ENCODE assay signal across 8 mouse cellular contexts in the genomic region with DNA sequence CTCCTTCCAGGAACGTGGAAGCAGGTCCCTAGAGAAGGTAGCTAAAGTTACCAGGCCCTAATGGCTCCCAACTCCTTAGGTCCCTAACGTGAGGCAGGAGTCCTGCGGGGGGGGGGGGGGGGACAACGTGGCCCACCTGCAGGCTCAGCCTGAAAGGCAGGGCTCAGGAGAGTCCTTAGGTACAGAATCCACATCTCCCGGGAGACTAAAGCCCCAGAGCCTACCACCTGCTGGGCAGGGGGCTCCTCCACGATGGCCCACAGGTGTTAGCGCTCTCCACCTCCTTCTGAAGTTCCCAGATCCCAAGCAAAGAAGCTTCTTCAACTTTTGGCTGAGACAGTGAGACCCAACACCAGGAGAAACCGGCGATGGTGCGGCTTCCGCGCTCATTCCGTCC. TPM values are rescaled to one million over a fixed set of nuclear protein-coding genes. Genes with fewer than 3 reads are reported as not detected.
DNase-seq lines count a peak whose midpoint lies in the region; ATAC-seq and TF ChIP-seq lines count a peak whose summit lies in the region.

No protein-coding gene starts in this region.

- H3K9me3 ChIP-seq in heart, embryonic 16.5 days (replicated peaks; ENCODE audit: control insufficient read depth, low read length), result no peaks in the 10 kb centered on the region
- no peaks in the 10 kb centered on the region for H3K9me3 ChIP-seq in MEL (replicated peaks; ENCODE audit: insufficient read depth, low read length)
- H3K9me3 ChIP-seq in hindbrain, embryonic 13.5 days, result no peaks in the 10 kb centered on the region
- no peaks in the 10 kb centered on the region for H3K9me3 ChIP-seq in midbrain, embryonic 12.5 days

- no peak for DNase-seq in heart, postnatal 10 days
- no peak for DNase-seq in MEL (ENCODE audit: low read depth, low spot score)
- no peak for DNase-seq in thymus, postnatal 4 days
- DNase-seq in frontal cortex, postnatal 14 days (ENCODE audit: low spot score in 2 of 2), result no peak
- no peak for DNase-seq in natural killer cell, adult 2 months (ENCODE audit: low spot score in 2 of 2)

- WGBS in heart, embryonic 16.5 days, result 4% methylated on average over 12 of the region's 13 CpGs
- WGBS in hindbrain, embryonic 13.5 days, result 1% methylated on average over 12 of the region's 13 CpGs
- WGBS in midbrain, embryonic 12.5 days, result 1% methylated on average over 13 of the region's 13 CpGs

- peak overlapping the region; percentile 68 for H3K4me3 ChIP-seq in heart, embryonic 16.5 days (ENCODE audit: low read length)
- peak overlapping the region; percentile 71 to 87 for H3K4me3 ChIP-seq in MEL (ENCODE audit: control insufficient read depth in 1 of 2, insufficient read depth in 1 of 2, low read depth in 2 of 2, low read length in 2 of 2)
- peak overlapping the region; percentile 53 for H3K4me3 ChIP-seq in hindbrain, embryonic 13.5 days
- peak overlapping the region; percentile 60 for H3K4me3 ChIP-seq in midbrain, embryonic 12.5 days

- TF ChIP-seq POLR2A in MEL (IDR thresholded peaks at IDR 0.05; ENCODE audit: control insufficient read depth in 1 of 2, insufficient read depth in 1 of 2, low read depth in 1 of 2, low read length in 2 of 2, poor library complexity in 1 of 2), result no peak

- peaks cover 51% of the 10 kb centered on the region for H3K4me1 ChIP-seq in heart, embryonic 16.5 days (ENCODE audit: control insufficient read depth, insufficient read depth, low read length)
- H3K4me1 ChIP-seq in MEL (ENCODE audit: control insufficient read depth in 1 of 2, insufficient read depth in 2 of 2, low read length in 2 of 2), result peaks cover 0 to 21% of the 10 kb centered on the region in 2 experiments; a peak in 1 of 4 replicates
- H3K4me1 ChIP-seq in hindbrain, embryonic 13.5 days (replicated peaks), result peaks cover 51% of the 10 kb centered on the region
- H3K4me1 ChIP-seq in midbrain, embryonic 12.5 days, result peaks cover 50% of the 10 kb centered on the region

- H3K4me2 ChIP-seq in heart, embryonic 16.5 days (ENCODE audit: low read depth, low read length), result peak overlapping the region; percentile 84
- H3K4me2 ChIP-seq in hindbrain, embryonic 13.5 days, result peak overlapping the region; percentile 92
- peak overlapping the region; percentile 100 for H3K4me2 ChIP-seq in midbrain, embryonic 12.5 days (replicated peaks)

- no peak for TF ChIP-seq CTCF in MEL (IDR thresholded peaks at IDR 0.05 in 2 of 3, conservative IDR thresholded peaks at IDR 0.05 in 1 of 3; ENCODE audit: control insufficient read depth in 1 of 3, insufficient read depth in 1 of 3, low read depth in 2 of 3, low read length in 3 of 3, poor library complexity in 1 of 3, severe bottlenecking in 1 of 3)

- no peak for ATAC-seq in heart, embryonic 16.5 days (replicated peaks; ENCODE audit: extremely low read depth, insufficient read depth, low FRiP score)
- ATAC-seq in hindbrain, embryonic 13.5 days (ENCODE audit: low FRiP score), result no peak
- no peak for ATAC-seq in midbrain, embryonic 12.5 days (ENCODE audit: low FRiP score, low read depth)

- H3K9ac ChIP-seq in heart, embryonic 16.5 days (ENCODE audit: low read length), result peak overlapping the region; percentile 75
- peak overlapping the region; percentile 66 for H3K9ac ChIP-seq in MEL (ENCODE audit: control insufficient read depth, low read depth, low read length, poor library complexity, severe bottlenecking)
- 0 out of 2 replicates have a peak overlapping the region, but pooled peaks have one; percentile 72 for H3K9ac ChIP-seq in hindbrain, embryonic 13.5 days
- H3K9ac ChIP-seq in midbrain, embryonic 12.5 days (replicated peaks), result no peak overlapping the region; the same call in 1 of the 2 replicates

- TF ChIP-seq RAD21 in MEL (IDR thresholded peaks at IDR 0.05; ENCODE audit: low read depth, low read length), result no peak

- H3K27ac ChIP-seq in heart, embryonic 16.5 days (ENCODE audit: low read length), result no peak overlapping the region
- H3K27ac ChIP-seq in MEL (ENCODE audit: control insufficient read depth, low read depth, low read length), result no peak overlapping the region
- no peak overlapping the region for H3K27ac ChIP-seq in hindbrain, embryonic 13.5 days
- H3K27ac ChIP-seq in midbrain, embryonic 12.5 days (replicated peaks), result no peak overlapping the region

- no peaks in the 10 kb centered on the region; the same call in 1 of the 2 replicates for H3K36me3 ChIP-seq in heart, embryonic 16.5 days (ENCODE audit: control insufficient read depth, insufficient read depth)
- no peaks in the 10 kb centered on the region; a peak in 1 of 4 replicates for H3K36me3 ChIP-seq in MEL (ENCODE audit: control insufficient read depth in 1 of 2, insufficient read depth in 2 of 2, low read length in 2 of 2)
- H3K36me3 ChIP-seq in hindbrain, embryonic 13.5 days, result no peaks in the 10 kb centered on the region
- H3K36me3 ChIP-seq in midbrain, embryonic 12.5 days, result no peaks in the 10 kb centered on the region

- intact Hi-C loops in heart, postnatal 10 days (cut with DNase I), result loop anchor here (1.0 kb wide), 1 partner anchor 11 kb away; no protein-coding TSS in a partner anchor

- peaks cover 1% of the 10 kb centered on the region; the same call in 1 of the 2 replicates for H3K79me2 ChIP-seq in MEL (ENCODE audit: control insufficient read depth, insufficient read depth, low read length, poor library complexity)

- no peak for TF ChIP-seq EP300 in MEL (IDR thresholded peaks at IDR 0.05; ENCODE audit: low read depth in 1 of 2, low read length in 2 of 2)

- H3K27me3 ChIP-seq in heart, embryonic 16.5 days (ENCODE audit: control insufficient read depth, insufficient read depth, low read length), result no peaks in the 10 kb centered on the region
- H3K27me3 ChIP-seq in MEL (ENCODE audit: control insufficient read depth in 1 of 2, insufficient read depth in 2 of 2, low read length in 2 of 2), result no peaks in the 10 kb centered on the region
- peaks cover 57% of the 10 kb centered on the region for H3K27me3 ChIP-seq in hindbrain, embryonic 13.5 days
- peaks cover 65% of the 10 kb centered on the region for H3K27me3 ChIP-seq in midbrain, embryonic 12.5 days

TF ChIP-seq in MEL, 35 proteins besides CTCF, POLR2A, EP300 and RAD21:
- TF ChIP-seq TCF12 (IDR thresholded peaks at IDR 0.05; ENCODE audit: low read depth, low read length), result no peak
- TF ChIP-seq SIN3A (IDR thresholded peaks at IDR 0.05; ENCODE audit: low read length), result no peak
- no peak for TF ChIP-seq POLR2AphosphoS2 (IDR thresholded peaks at IDR 0.05; ENCODE audit: low read length)
- no peak for TF ChIP-seq MXI1 (IDR thresholded peaks at IDR 0.05; ENCODE audit: low read depth, low read length)
- no peak for TF ChIP-seq ZC3H11A (IDR thresholded peaks at IDR 0.05; ENCODE audit: low read depth, low read length)
- no peak for TF ChIP-seq CHD2 (IDR thresholded peaks at IDR 0.05; ENCODE audit: low read length)
- TF ChIP-seq BHLHE40 (IDR thresholded peaks at IDR 0.05; ENCODE audit: borderline replicate concordance, low read depth, low read length), result no peak
- no peak for TF ChIP-seq JUND (IDR thresholded peaks at IDR 0.05; ENCODE audit: low read depth, low read length)
- TF ChIP-seq TAL1 (IDR thresholded peaks at IDR 0.05; ENCODE audit: low read length), result no peak
- TF ChIP-seq CHD1 (IDR thresholded peaks at IDR 0.05; ENCODE audit: low read depth, low read length), result no peak
- no peak for TF ChIP-seq MAFK (IDR thresholded peaks at IDR 0.05; ENCODE audit: borderline replicate concordance, low read depth, low read length)
- no peak for TF ChIP-seq NELFE (IDR thresholded peaks at IDR 0.05; ENCODE audit: low read depth, low read length)
- TF ChIP-seq KAT2A (conservative IDR thresholded peaks at IDR 0.05; ENCODE audit: low read depth, low read length), result no peak
- no peak for TF ChIP-seq MYC (IDR thresholded peaks at IDR 0.05; ENCODE audit: low read depth, low read length)

RNA-seq across cellular contexts. Expression of a gene that starts 1.0 kb away (rescaled TPM):
- 17.7 and 32.1 TPM in 2 replicates for polyA plus RNA-seq in heart, embryonic 16.5 days (2015; fragmentation: Nextera tagmentation; extraction: Ambion mirVana)
- 10 to 100 TPM; 44.6 to 46.5 TPM for total RNA-seq in heart, postnatal 10 days (2021)
- total RNA-seq in MEL (2012; rRNA removed), result 4.5 and 6.1 TPM in 2 replicates
- polyA plus RNA-seq in MEL (2012; ENCODE audit: insufficient read depth in 1 of 2, insufficient read length in 2 of 2, low read depth in 1 of 2, low replicate concordance in 2 of 2, missing spikeins in 1 of 2), result 10 to 100 TPM in 1 of 2 experiments, not detected in 1; 14.6 TPM
- polyA plus RNA-seq in hindbrain, embryonic 13.5 days (2015; fragmentation: Nextera tagmentation; extraction: Ambion mirVana), result 1.9 and 2.1 TPM in 2 replicates
- 1.7 and 3.2 TPM in 2 replicates for polyA plus RNA-seq in midbrain, embryonic 12.5 days (2016; fragmentation: Nextera tagmentation; extraction: Ambion mirVana)

RNA-seq across cellular contexts. Expression of a gene that starts 32.5 kb away (rescaled TPM):
- 208 and 247 TPM in 2 replicates for polyA plus RNA-seq in heart, embryonic 16.5 days (2015; fragmentation: Nextera tagmentation; extraction: Ambion mirVana)
- total RNA-seq in heart, postnatal 10 days (2021), result 100 to 1,000 TPM; 575 to 597 TPM
- 4,335 and 4,916 TPM in 2 replicates for total RNA-seq in MEL (2012; rRNA removed)
- polyA plus RNA-seq in MEL (2012; ENCODE audit: insufficient read depth in 1 of 2, insufficient read length in 2 of 2, low read depth in 1 of 2, low replicate concordance in 2 of 2, missing spikeins in 1 of 2), result 1,000 to 10,000 TPM in 1 of 2 experiments, 100 to 1,000 TPM in 1; 995 to 1,182 TPM
- polyA plus RNA-seq in hindbrain, embryonic 13.5 days (2015; fragmentation: Nextera tagmentation; extraction: Ambion mirVana), result 444 and 445 TPM in 2 replicates
- polyA plus RNA-seq in midbrain, embryonic 12.5 days (2016; fragmentation: Nextera tagmentation; extraction: Ambion mirVana), result 393 and 434 TPM in 2 replicates

RNA-seq across cellular contexts. Expression of a gene that starts 48.7 kb away (rescaled TPM):
- polyA plus RNA-seq in heart, embryonic 16.5 days (2015; fragmentation: Nextera tagmentation; extraction: Ambion mirVana), result 6.1 and 9.9 TPM in 2 replicates
- 10 to 100 TPM; 16.5 to 16.7 TPM for total RNA-seq in heart, postnatal 10 days (2021)
- total RNA-seq in MEL (2012; rRNA removed), result 9.3 and 10.7 TPM in 2 replicates
- polyA plus RNA-seq in MEL (2012; ENCODE audit: insufficient read depth in 1 of 2, insufficient read length in 2 of 2, low read depth in 1 of 2, low replicate concordance in 2 of 2, missing spikeins in 1 of 2), result 10 to 100 TPM in 1 of 2 experiments, not detected in 1; 16.7 TPM
- 19.8 and 20.8 TPM in 2 replicates for polyA plus RNA-seq in hindbrain, embryonic 13.5 days (2015; fragmentation: Nextera tagmentation; extraction: Ambion mirVana)
- polyA plus RNA-seq in midbrain, embryonic 12.5 days (2016; fragmentation: Nextera tagmentation; extraction: Ambion mirVana), result 22.3 and 26.5 TPM in 2 replicates

RNA-seq across cellular contexts. Expression of a gene that starts 53.4 kb away (rescaled TPM):
- 133 and 148 TPM in 2 replicates for polyA plus RNA-seq in heart, embryonic 16.5 days (2015; fragmentation: Nextera tagmentation; extraction: Ambion mirVana)
- total RNA-seq in heart, postnatal 10 days (2021), result 10 to 100 TPM; 94.1 to 99.3 TPM
- 287 and 295 TPM in 2 replicates for total RNA-seq in MEL (2012; rRNA removed)
- 100 to 1,000 TPM in 1 of 2 experiments, not detected in 1; 312 TPM for polyA plus RNA-seq in MEL (2012; ENCODE audit: insufficient read depth in 1 of 2, insufficient read length in 2 of 2, low read depth in 1 of 2, low replicate concordance in 2 of 2, missing spikeins in 1 of 2)
- polyA plus RNA-seq in hindbrain, embryonic 13.5 days (2015; fragmentation: Nextera tagmentation; extraction: Ambion mirVana), result 208 and 213 TPM in 2 replicates
- polyA plus RNA-seq in midbrain, embryonic 12.5 days (2016; fragmentation: Nextera tagmentation; extraction: Ambion mirVana), result 214 and 217 TPM in 2 replicates
